Mouse (Mus musculus) heart, postnatal 0 days (tissue): ENCODE data around the gene Sbk1.

Source experiments
- CTCF ChIP-seq: IDR thresholded peaks from 2 replicates; pipeline ENCODE4 v1.5.1; 2016; ENCODE audit warnings: antibody characterized with exemption, control low read depth, low read depth
- EP300 ChIP-seq: IDR thresholded peaks from 2 replicates; pipeline ENCODE4 v1.6.1; 2016; ENCODE audit warnings: antibody characterized with exemption, low read depth

DNA sequence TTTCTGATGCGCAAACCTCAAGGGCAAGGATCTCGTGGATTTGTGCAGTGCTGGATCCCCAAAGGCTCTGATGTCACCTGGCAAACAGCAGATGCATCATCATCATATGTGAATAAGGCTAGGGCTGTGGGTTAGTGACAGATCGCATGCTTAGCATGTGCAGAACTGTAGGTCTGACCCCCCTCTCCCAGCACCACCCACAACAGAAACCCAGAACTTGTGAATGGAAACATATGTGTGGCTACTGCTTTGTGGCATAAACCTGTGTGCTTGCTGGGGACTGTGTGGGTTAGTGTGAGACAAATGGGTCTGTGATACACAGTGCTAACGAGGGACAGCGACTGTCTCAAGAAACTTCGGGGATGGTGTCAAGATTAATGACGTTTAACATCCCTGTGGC is 17.0 kb downstream of the Sbk1 start:
- no peak for TF ChIP-seq CTCF
- TF ChIP-seq EP300 = no peak
